Mouse (Mus musculus): ENCODE data around the gene Lpxn. TPM values are rescaled to one million over a fixed set of nuclear protein-coding genes. Genes with fewer than 3 reads are reported as not detected.

Lpxn gene
- polyA plus RNA-seq, 1 experiment: 0.18 TPM

GRCm38 (mm10) chr19:12812644-12813364 lies 16.8 kb downstream of the Lpxn start:
- Histone ChIP-seq H3K27me3 (ENCODE audit: control insufficient read depth, insufficient read depth, insufficient read length) (no peaks in the 10 kb centered on the region), H3K4me3 (no peak overlapping the region), H3K4me2 (ENCODE audit: low read depth) (no peak overlapping the region)

GRCm38 (mm10) chr19:12813883-12814282 lies 17.9 kb downstream of the Lpxn start:
- Histone ChIP-seq H3ac (ENCODE audit: control insufficient read depth, insufficient read length) (no peak overlapping the region), H3K4me3 (no peak overlapping the region), H3K79me2 (ENCODE audit: control insufficient read depth, insufficient read depth) (no peaks in the 10 kb centered on the region), H3K4me2 (ENCODE audit: low read depth) (no peak overlapping the region), H3K36me3 (ENCODE audit: control insufficient read depth, insufficient read depth) (no peaks in the 10 kb centered on the region), H3K27me3 (ENCODE audit: control insufficient read depth, insufficient read depth, insufficient read length) (no peaks in the 10 kb centered on the region)
- TF ChIP-seq E2F4 (IDR thresholded peaks at IDR 0.05; ENCODE audit: insufficient read depth): no peak
- TF ChIP-seq TCF3 (IDR thresholded peaks at IDR 0.05; ENCODE audit: insufficient read length, low read depth): no peak
- TF ChIP-seq POLR2A (IDR thresholded peaks at IDR 0.05; ENCODE audit: insufficient read length, low read depth): no peak
- no peak for TF ChIP-seq MYOD1 (IDR thresholded peaks at IDR 0.05; ENCODE audit: control insufficient read depth in 1 of 3, insufficient read length in 2 of 3, low read depth in 2 of 3)
- no peak for TF ChIP-seq REST (IDR thresholded peaks at IDR 0.05; ENCODE audit: insufficient read depth, insufficient read length)
- no peak for TF ChIP-seq MAX (IDR thresholded peaks at IDR 0.05; ENCODE audit: low read depth)
- TF ChIP-seq USF1 (IDR thresholded peaks at IDR 0.05; ENCODE audit: low read depth): no peak
- TF ChIP-seq SRF (IDR thresholded peaks at IDR 0.05; ENCODE audit: control insufficient read depth, insufficient read length, low read depth): no peak
- no peak for TF ChIP-seq CEBPB (IDR thresholded peaks at IDR 0.05; ENCODE audit: insufficient read depth, poor library complexity, severe bottlenecking)
- no peak for TF ChIP-seq TCF12 (IDR thresholded peaks at IDR 0.05; ENCODE audit: insufficient read depth, poor library complexity, severe bottlenecking)
- no peak for TF ChIP-seq MYOG (IDR thresholded peaks at IDR 0.05; ENCODE audit: control insufficient read depth in 1 of 3, insufficient read depth in 1 of 3, insufficient read length in 2 of 3, low read depth in 2 of 3)
- no peak for TF ChIP-seq POLR2AphosphoS2 (IDR thresholded peaks at IDR 0.05; ENCODE audit: insufficient read length, low read depth)

More at GRCm38 (mm10) chr19:12812644-12813364, 16.8 kb downstream of the Lpxn start:
- TF ChIP-seq TCF3 (IDR thresholded peaks at IDR 0.05; ENCODE audit: insufficient read length, low read depth) (no peak), USF1 (IDR thresholded peaks at IDR 0.05; ENCODE audit: low read depth) (no peak), POLR2A (IDR thresholded peaks at IDR 0.05; ENCODE audit: insufficient read length, low read depth) (no peak), E2F4 (IDR thresholded peaks at IDR 0.05; ENCODE audit: insufficient read depth) (no peak), CEBPB (IDR thresholded peaks at IDR 0.05; ENCODE audit: insufficient read depth, poor library complexity, severe bottlenecking) (no peak), MYOG (IDR thresholded peaks at IDR 0.05; ENCODE audit: control insufficient read depth in 1 of 3, insufficient read depth in 1 of 3, insufficient read length in 2 of 3, low read depth in 2 of 3) (no peak), MAX (IDR thresholded peaks at IDR 0.05; ENCODE audit: low read depth) (no peak), POLR2AphosphoS2 (IDR thresholded peaks at IDR 0.05; ENCODE audit: insufficient read length, low read depth) (no peak), TCF12 (IDR thresholded peaks at IDR 0.05; ENCODE audit: insufficient read depth, poor library complexity, severe bottlenecking) (no peak), REST (IDR thresholded peaks at IDR 0.05; ENCODE audit: insufficient read depth, insufficient read length) (no peak), SRF (IDR thresholded peaks at IDR 0.05; ENCODE audit: control insufficient read depth, insufficient read length, low read depth) (no peak)
- Histone ChIP-seq H3ac (ENCODE audit: control insufficient read depth, insufficient read length) (no peak overlapping the region), H3K36me3 (ENCODE audit: control insufficient read depth, insufficient read depth) (no peaks in the 10 kb centered on the region), H3K79me2 (ENCODE audit: control insufficient read depth, insufficient read depth) (no peaks in the 10 kb centered on the region)

GRCm38 (mm10) chr19:12818507-12818906 lies 22.5 kb downstream of the Lpxn start:
- TF ChIP-seq REST (IDR thresholded peaks at IDR 0.05; ENCODE audit: insufficient read depth, insufficient read length) (no peak), CEBPB (IDR thresholded peaks at IDR 0.05; ENCODE audit: insufficient read depth, poor library complexity, severe bottlenecking) (no peak), TCF12 (IDR thresholded peaks at IDR 0.05; ENCODE audit: insufficient read depth, poor library complexity, severe bottlenecking) (no peak)
- no peak overlapping the region for H3ac ChIP-seq (ENCODE audit: control insufficient read depth, insufficient read length)
- H3K4me3 ChIP-seq: no peak overlapping the region
- H3K4me2 ChIP-seq (ENCODE audit: low read depth): no peak overlapping the region
- H3K79me2 ChIP-seq (ENCODE audit: control insufficient read depth, insufficient read depth): no peaks in the 10 kb centered on the region
- no peaks in the 10 kb centered on the region for H3K27me3 ChIP-seq (ENCODE audit: control insufficient read depth, insufficient read depth, insufficient read length)
- no peaks in the 10 kb centered on the region for H3K36me3 ChIP-seq (ENCODE audit: control insufficient read depth, insufficient read depth)

GRCm38 (mm10) chr19:12820383-12820782 lies 24.4 kb downstream of the Lpxn start:
- no peaks in the 10 kb centered on the region for H3K36me3 ChIP-seq (ENCODE audit: control insufficient read depth, insufficient read depth)
- no peaks in the 10 kb centered on the region for H3K27me3 ChIP-seq (ENCODE audit: control insufficient read depth, insufficient read depth, insufficient read length)
- TF ChIP-seq MAX (IDR thresholded peaks at IDR 0.05; ENCODE audit: low read depth): no peak
- no peak for TF ChIP-seq USF1 (IDR thresholded peaks at IDR 0.05; ENCODE audit: low read depth)
- TF ChIP-seq MYOD1 (IDR thresholded peaks at IDR 0.05; ENCODE audit: control insufficient read depth in 1 of 3, insufficient read length in 2 of 3, low read depth in 2 of 3): no peak
- TF ChIP-seq TCF12 (IDR thresholded peaks at IDR 0.05; ENCODE audit: insufficient read depth, poor library complexity, severe bottlenecking): no peak
- no peak for TF ChIP-seq TCF3 (IDR thresholded peaks at IDR 0.05; ENCODE audit: insufficient read length, low read depth)
- TF ChIP-seq SRF (IDR thresholded peaks at IDR 0.05; ENCODE audit: control insufficient read depth, insufficient read length, low read depth): no peak
- TF ChIP-seq POLR2A (IDR thresholded peaks at IDR 0.05; ENCODE audit: insufficient read length, low read depth): no peak
- TF ChIP-seq E2F4 (IDR thresholded peaks at IDR 0.05; ENCODE audit: insufficient read depth): no peak
- no peak for TF ChIP-seq POLR2AphosphoS2 (IDR thresholded peaks at IDR 0.05; ENCODE audit: insufficient read length, low read depth)
- no peak for TF ChIP-seq REST (IDR thresholded peaks at IDR 0.05; ENCODE audit: insufficient read depth, insufficient read length)
- TF ChIP-seq CEBPB (IDR thresholded peaks at IDR 0.05; ENCODE audit: insufficient read depth, poor library complexity, severe bottlenecking): no peak
- TF ChIP-seq MYOG (IDR thresholded peaks at IDR 0.05; ENCODE audit: control insufficient read depth in 1 of 3, insufficient read depth in 1 of 3, insufficient read length in 2 of 3, low read depth in 2 of 3): no peak
- no peaks in the 10 kb centered on the region for H3K79me2 ChIP-seq (ENCODE audit: control insufficient read depth, insufficient read depth)
- no peak overlapping the region for H3ac ChIP-seq (ENCODE audit: control insufficient read depth, insufficient read length)
- no peak overlapping the region for H3K4me3 ChIP-seq
- no peak overlapping the region for H3K4me2 ChIP-seq (ENCODE audit: low read depth)
